Mouse (Mus musculus) ovary, postnatal 10 days (tissue): ENCODE data around the gene Sumf2.
A peak's percentile ranks its signal among the peaks of the same experiment; 100 is the strongest.

ENCODE experiments used
- DNase-seq: peaks from one replicate; pipeline ENCODE4 v3.0.0; 2022; ENCODE audit warnings: low spot score

Gene Sumf2

GRCm38 (mm10) chr5:129908242-129908965 lies 61.6 kb downstream of the Sumf2 start, which contains the start of gene Nupr1l:
TSS of gene Nupr1l (plus strand) at chr5:129908540.
- DNase-seq = peak; percentile 75

GRCm38 (mm10) chr5:129909147-129909546 lies 62.4 kb downstream of the Sumf2 start:
- DNase-seq = no peak

- no peak for DNase-seq
Measured at GRCm38 (mm10) chr5:129909591-129909990, 62.8 kb downstream of the Sumf2 start.
